In the genomic region with DNA sequence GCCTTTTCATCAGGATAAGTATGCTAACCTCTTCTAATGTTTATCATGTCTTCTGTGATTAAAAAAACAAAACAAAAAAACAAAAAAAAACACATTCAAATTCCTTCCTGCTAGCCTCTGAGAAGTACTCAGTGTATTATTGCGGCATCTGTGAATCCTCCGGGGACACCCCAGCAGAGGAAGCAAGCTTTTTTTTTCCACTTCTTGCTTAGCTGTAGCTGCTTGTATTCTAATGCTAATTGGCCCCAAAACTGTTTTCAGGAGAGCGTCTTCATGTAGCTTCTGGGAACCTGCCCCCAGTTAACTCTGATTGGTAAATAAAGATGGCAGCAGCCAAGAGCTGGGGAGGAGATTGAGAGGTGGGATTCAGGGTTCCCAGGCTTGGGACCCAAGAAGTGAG, we compare ENCODE assay signal across 34 mouse cellular contexts. TPM values are rescaled to one million over a fixed set of nuclear protein-coding genes. Genes with fewer than 3 reads are reported as not detected.
DNase-seq lines count a peak whose midpoint lies in the region; ATAC-seq and TF ChIP-seq lines count a peak whose summit lies in the region.
"Had no signal": no experiment of that assay in that cellular context is flagged by ENCODE, and none has a peak within 500 bp of the region (broad histone marks: within the 10 kb centered on the region; RNA-seq: fewer than 3 reads in every experiment).

No protein-coding gene starts in this region.

- TF ChIP-seq CTCF in heart, postnatal 0 days (IDR thresholded peaks at IDR 0.05; ENCODE audit: low read depth), result no peak

- 53% methylated on average over 3 of the region's 3 CpGs for WGBS in heart, postnatal 0 days
- 60% methylated on average over 3 of the region's 3 CpGs for WGBS in heart, embryonic 10.5 days
- WGBS in hindbrain, embryonic 11.5 days, result 45% methylated on average over 3 of the region's 3 CpGs

- no peaks in the 10 kb centered on the region for H3K9me3 ChIP-seq in heart, postnatal 0 days (replicated peaks; ENCODE audit: control insufficient read depth, low read length)
- no peaks in the 10 kb centered on the region for H3K9me3 ChIP-seq in heart, embryonic 10.5 days
- no peaks in the 10 kb centered on the region for H3K9me3 ChIP-seq in hindbrain, embryonic 11.5 days (ENCODE audit: control insufficient read depth, low read length)
- H3K9me3 ChIP-seq: embryonic facial prominence, embryonic 15.5 days; G1E; liver, embryonic 13.5 days; lung, embryonic 15.5 days; midbrain, embryonic 13.5 days; neural tube, embryonic 12.5 days had no signal

- no peak overlapping the region for H3K9ac ChIP-seq in heart, postnatal 0 days (replicated peaks; ENCODE audit: low read depth, low read length)
- H3K9ac ChIP-seq in hindbrain, embryonic 11.5 days (ENCODE audit: low read depth, low read length), result no peak overlapping the region
- H3K9ac ChIP-seq: embryonic facial prominence, embryonic 15.5 days; forebrain, postnatal 0 days; hindbrain, embryonic 14.5 days; liver, embryonic 13.5 days; lung, embryonic 15.5 days; midbrain, embryonic 13.5 days; neural tube, embryonic 12.5 days had no signal

- H3K27ac ChIP-seq in heart, postnatal 0 days (ENCODE audit: low read depth), result no peak overlapping the region
- no peak overlapping the region for H3K27ac ChIP-seq in heart, embryonic 10.5 days
- H3K27ac ChIP-seq in hindbrain, embryonic 11.5 days (ENCODE audit: low read depth, low read length), result no peak overlapping the region
- H3K27ac ChIP-seq: embryonic facial prominence, embryonic 15.5 days; hindbrain, embryonic 14.5 days; kidney, postnatal 0 days; liver, embryonic 13.5 days; lung, embryonic 15.5 days; midbrain, embryonic 13.5 days; neural tube, embryonic 12.5 days had no signal

- H3K4me1 ChIP-seq in heart, postnatal 0 days (ENCODE audit: control insufficient read depth, insufficient read depth), result no peaks in the 10 kb centered on the region
- H3K4me1 ChIP-seq in heart, embryonic 10.5 days, result no peaks in the 10 kb centered on the region
- no peaks in the 10 kb centered on the region for H3K4me1 ChIP-seq in hindbrain, embryonic 11.5 days (replicated peaks; ENCODE audit: control insufficient read depth, insufficient read depth, low read length)
- H3K4me1 ChIP-seq: embryonic facial prominence, embryonic 15.5 days; liver, embryonic 13.5 days; neural tube, embryonic 12.5 days had no signal

- no peak overlapping the region for H3K4me2 ChIP-seq in heart, postnatal 0 days (ENCODE audit: low read depth, low read length)
- H3K4me2 ChIP-seq in hindbrain, embryonic 11.5 days (replicated peaks; ENCODE audit: low read depth, low read length), result no peak overlapping the region
- H3K4me2 ChIP-seq: embryonic facial prominence, embryonic 15.5 days; hindbrain, embryonic 14.5 days; liver, embryonic 13.5 days; lung, embryonic 15.5 days; midbrain, embryonic 13.5 days; neural tube, embryonic 12.5 days had no signal

- no peak for ATAC-seq in heart, postnatal 0 days (ENCODE audit: insufficient read depth, low read depth)
- ATAC-seq in hindbrain, embryonic 11.5 days (ENCODE audit: low FRiP score), result no peak
- ATAC-seq: forebrain, postnatal 0 days; inflammation-experienced regulatory T-cells, adult 6 months; midbrain, embryonic 13.5 days had no signal

- no peaks in the 10 kb centered on the region for H3K36me3 ChIP-seq in heart, postnatal 0 days (replicated peaks; ENCODE audit: control insufficient read depth, insufficient read depth, low read length)
- no peaks in the 10 kb centered on the region for H3K36me3 ChIP-seq in heart, embryonic 10.5 days
- no peaks in the 10 kb centered on the region for H3K36me3 ChIP-seq in hindbrain, embryonic 11.5 days (ENCODE audit: control insufficient read depth, insufficient read depth, low read length)
- H3K36me3 ChIP-seq: embryonic facial prominence, embryonic 15.5 days; G1E; liver, embryonic 13.5 days; lung, embryonic 15.5 days; midbrain, embryonic 13.5 days; neural tube, embryonic 12.5 days had no signal

- H3K27me3 ChIP-seq in heart, postnatal 0 days (ENCODE audit: control insufficient read depth, insufficient read depth, low read length), result no peaks in the 10 kb centered on the region
- H3K27me3 ChIP-seq in heart, embryonic 10.5 days (ENCODE audit: insufficient read depth, poor library complexity, severe bottlenecking), result no peaks in the 10 kb centered on the region
- H3K27me3 ChIP-seq in hindbrain, embryonic 11.5 days (ENCODE audit: control insufficient read depth, insufficient read depth, low read length), result no peaks in the 10 kb centered on the region
- H3K27me3 ChIP-seq: embryonic facial prominence, embryonic 15.5 days; lung, embryonic 15.5 days; midbrain, embryonic 13.5 days; neural tube, embryonic 12.5 days had no signal

- peak; percentile 27 for DNase-seq in adrenal gland, postnatal 10 days
- no peak for DNase-seq in adrenal gland, adult 2 months
- DNase-seq in heart, postnatal 0 days (ENCODE audit: low spot score), result peak; percentile 12
- DNase-seq in heart, embryonic 10.5 days (ENCODE audit: low spot score), result no peak
- DNase-seq in ES-CJ7 (ENCODE audit: low read depth, low spot score) (peak; percentile 76), adipocyte (ENCODE audit: low spot score) (peak; percentile 70)
- no peak for DNase-seq in right cerebral cortex, postnatal 10 days (ENCODE audit: low spot score in 2 of 2)
- no peak for DNase-seq in hindbrain, embryonic 11.5 days (ENCODE audit: low spot score)
- DNase-seq: cerebellum, adult 9-10 months; forebrain, postnatal 0 days; heart, postnatal 36 days; kidney, adult 18-20 months; layer of hippocampus, adult 9-11 months; liver, embryonic 13.5 days; right cerebral cortex, postnatal 25 days; thymus, postnatal 14 days had no signal

- no peak for TF ChIP-seq EP300 in heart, postnatal 0 days (IDR thresholded peaks at IDR 0.05; ENCODE audit: low read depth)

- H3K4me3 ChIP-seq in heart, postnatal 0 days (ENCODE audit: low read depth, low read length), result no peak overlapping the region
- H3K4me3 ChIP-seq in heart, embryonic 10.5 days, result no peak overlapping the region
- no peak overlapping the region for H3K4me3 ChIP-seq in hindbrain, embryonic 11.5 days (ENCODE audit: low read depth, low read length)
- H3K4me3 ChIP-seq: embryonic facial prominence, embryonic 15.5 days; liver, embryonic 13.5 days; lung, embryonic 15.5 days; midbrain, embryonic 13.5 days; neural tube, embryonic 12.5 days had no signal

RNA-seq across cellular contexts. Expression of a gene that starts 3.1 kb away (rescaled TPM):
- total RNA-seq in adrenal gland, postnatal 10 days (2021), result not detected
- not detected for total RNA-seq in adrenal gland, adult 2 months (2021)
- not detected in 2 replicates for polyA plus RNA-seq in adrenal gland, adult 2 months (2012; rRNA removed)
- not detected in 2 replicates for total RNA-seq in heart, postnatal 0 days (2014; rRNA removed; ENCODE audit: low replicate concordance)
- not detected in 2 replicates for polyA plus RNA-seq in heart, postnatal 0 days (2015; fragmentation: Nextera tagmentation; extraction: Ambion mirVana)
- 0.32 and 2.5 TPM in 2 replicates for polyA plus RNA-seq in heart, embryonic 10.5 days (2016; fragmentation: Nextera tagmentation; extraction: Ambion mirVana)
- polyA plus RNA-seq in hindbrain, embryonic 11.5 days (2014; fragmentation: Nextera tagmentation; extraction: Ambion mirVana), result 0.31 and 0.43 TPM in 2 replicates
- total RNA-seq: adrenal gland, adult 18-20 months; common myeloid progenitor, adult 5-6 weeks; forebrain, postnatal 0 days; G1E; heart, postnatal 36 days; left cerebral cortex, adult 18-20 months; left cerebral cortex, postnatal 36 days; megakaryocyte, adult 5-6 weeks had no signal
- polyA plus RNA-seq: embryonic facial prominence, embryonic 15.5 days; forebrain, postnatal 0 days; G1E; gonadal fat pad, adult 2 months; heart, embryonic 14.5 days; hindbrain, embryonic 14.5 days; inflammation-experienced regulatory T-cells, adult 6 months; liver, embryonic 13.5 days; lung, embryonic 15.5 days; midbrain, embryonic 13.5 days; neural tube, embryonic 12.5 days; spleen, adult 2 months; stomach, embryonic 14.5 days had no signal

RNA-seq across cellular contexts. Expression of a gene that starts 5.7 kb away (rescaled TPM):
- under 1 TPM in 1 of 2 experiments, not detected in 1; 0.63 TPM for total RNA-seq in adrenal gland, postnatal 10 days (2021)
- not detected for total RNA-seq in adrenal gland, adult 2 months (2021)
- polyA plus RNA-seq in adrenal gland, adult 2 months (2012; rRNA removed), result not detected in 2 replicates
- total RNA-seq in heart, postnatal 0 days (2014; rRNA removed; ENCODE audit: low replicate concordance), result not detected in 2 replicates
- not detected in 2 replicates for polyA plus RNA-seq in heart, postnatal 0 days (2015; fragmentation: Nextera tagmentation; extraction: Ambion mirVana)
- polyA plus RNA-seq in heart, embryonic 10.5 days (2016; fragmentation: Nextera tagmentation; extraction: Ambion mirVana), result 2.7 TPM in 1 of 2 replicates, not detected in the other
- not detected in 2 replicates for polyA plus RNA-seq in hindbrain, embryonic 11.5 days (2014; fragmentation: Nextera tagmentation; extraction: Ambion mirVana)
- total RNA-seq: adrenal gland, adult 18-20 months; common myeloid progenitor, adult 5-6 weeks; forebrain, postnatal 0 days; G1E; heart, postnatal 36 days; left cerebral cortex, adult 18-20 months; left cerebral cortex, postnatal 36 days; megakaryocyte, adult 5-6 weeks had no signal
- polyA plus RNA-seq: embryonic facial prominence, embryonic 15.5 days; G1E; heart, embryonic 14.5 days; hindbrain, embryonic 14.5 days; inflammation-experienced regulatory T-cells, adult 6 months; midbrain, embryonic 13.5 days; spleen, adult 2 months had no signal

RNA-seq across cellular contexts. Expression of a gene that starts 16.1 kb away (rescaled TPM):
- 10 to 100 TPM in 1 of 2 experiments, 1 to 10 TPM in 1; 3.2 to 10.9 TPM for total RNA-seq in adrenal gland, postnatal 10 days (2021)
- under 1 TPM in 1 of 2 experiments, not detected in 1; 0.43 TPM for total RNA-seq in adrenal gland, adult 2 months (2021)
- polyA plus RNA-seq in adrenal gland, adult 2 months (2012; rRNA removed), result not detected in 2 replicates
- total RNA-seq in heart, postnatal 0 days (2014; rRNA removed; ENCODE audit: low replicate concordance), result not detected in 2 replicates
- not detected in 2 replicates for polyA plus RNA-seq in heart, postnatal 0 days (2015; fragmentation: Nextera tagmentation; extraction: Ambion mirVana)
- 0.14 TPM in 1 of 2 replicates, not detected in the other for polyA plus RNA-seq in heart, embryonic 10.5 days (2016; fragmentation: Nextera tagmentation; extraction: Ambion mirVana)
- polyA plus RNA-seq in hindbrain, embryonic 11.5 days (2014; fragmentation: Nextera tagmentation; extraction: Ambion mirVana), result not detected in 2 replicates
- total RNA-seq: adrenal gland, adult 18-20 months; common myeloid progenitor, adult 5-6 weeks; forebrain, postnatal 0 days; G1E; heart, postnatal 36 days; left cerebral cortex, adult 18-20 months; left cerebral cortex, postnatal 36 days; megakaryocyte, adult 5-6 weeks had no signal
- polyA plus RNA-seq: embryonic facial prominence, embryonic 15.5 days; forebrain, postnatal 0 days; G1E; heart, embryonic 14.5 days; hindbrain, embryonic 14.5 days; inflammation-experienced regulatory T-cells, adult 6 months; kidney, postnatal 0 days; limb, embryonic 14.5 days; lung, embryonic 15.5 days; midbrain, embryonic 13.5 days; neural tube, embryonic 12.5 days; spleen, adult 2 months; stomach, embryonic 14.5 days had no signal

RNA-seq across cellular contexts. Expression of a gene that starts 33.0 kb away (rescaled TPM):
- total RNA-seq in adrenal gland, postnatal 10 days (2021), result 1 to 10 TPM in 1 of 2 experiments, not detected in 1; 1.2 TPM
- 1 to 10 TPM; 1.0 to 8.9 TPM for total RNA-seq in adrenal gland, adult 2 months (2021)
- polyA plus RNA-seq in adrenal gland, adult 2 months (2012; rRNA removed), result 0.33 TPM in 1 of 2 replicates, not detected in the other
- total RNA-seq in heart, postnatal 0 days (2014; rRNA removed; ENCODE audit: low replicate concordance), result not detected in 2 replicates
- 0.29 and 0.36 TPM in 2 replicates for polyA plus RNA-seq in heart, postnatal 0 days (2015; fragmentation: Nextera tagmentation; extraction: Ambion mirVana)
- polyA plus RNA-seq in heart, embryonic 10.5 days (2016; fragmentation: Nextera tagmentation; extraction: Ambion mirVana), result 0.21 TPM in 1 of 2 replicates, not detected in the other
- polyA plus RNA-seq in hindbrain, embryonic 11.5 days (2014; fragmentation: Nextera tagmentation; extraction: Ambion mirVana), result 0.07 and 0.20 TPM in 2 replicates
- total RNA-seq: common myeloid progenitor, adult 5-6 weeks; forebrain, postnatal 0 days; left cerebral cortex, adult 18-20 months; left cerebral cortex, postnatal 36 days had no signal
- polyA plus RNA-seq: G1E; heart, embryonic 14.5 days; inflammation-experienced regulatory T-cells, adult 6 months; neural tube, embryonic 12.5 days; stomach, embryonic 14.5 days had no signal

RNA-seq across cellular contexts. Expression of a gene that starts 38.0 kb away (rescaled TPM):
- 10 to 100 TPM; 10.1 to 10.2 TPM for total RNA-seq in adrenal gland, postnatal 10 days (2021)
- total RNA-seq in adrenal gland, adult 2 months (2021), result 1 to 10 TPM; 5.7 to 8.4 TPM
- 3.3 and 4.0 TPM in 2 replicates for polyA plus RNA-seq in adrenal gland, adult 2 months (2012; rRNA removed)
- 4.2 and 7.5 TPM in 2 replicates for total RNA-seq in heart, postnatal 0 days (2014; rRNA removed; ENCODE audit: low replicate concordance)
- polyA plus RNA-seq in heart, postnatal 0 days (2015; fragmentation: Nextera tagmentation; extraction: Ambion mirVana), result 7.0 and 7.5 TPM in 2 replicates
- polyA plus RNA-seq in heart, embryonic 10.5 days (2016; fragmentation: Nextera tagmentation; extraction: Ambion mirVana), result 18.7 and 26.4 TPM in 2 replicates
- polyA plus RNA-seq in hindbrain, embryonic 11.5 days (2014; fragmentation: Nextera tagmentation; extraction: Ambion mirVana), result 41.4 and 44.9 TPM in 2 replicates

Comparison
In these comparisons a context has a peak if more than half of its experiments do, and no peak if none do; other contexts are left out.
1. DNase-seq: peak in adrenal gland, postnatal 10 days (single experiment), heart, postnatal 0 days (single experiment), ES-CJ7 (single experiment) and adipocyte (single experiment); none in adrenal gland, adult 2 months (single experiment), heart, embryonic 10.5 days (single experiment), right cerebral cortex, postnatal 10 days (0 of 2) and hindbrain, embryonic 11.5 days (single experiment).